Mouse (Mus musculus) kidney, postnatal 4 days (tissue): ENCODE measurements around the gene Capn1.
"Not testable (repeated sequence)": the region's sequence is repeated elsewhere in the genome, so short reads cannot be mapped to it uniquely, and the experiment has no call there.

Experiments used
- DNase-seq, 2 experiments: peaks; one replicate each; pipeline ENCODE4 v3.0.0; 2021; ENCODE audit warnings: mixed read lengths in 2 of 2

Capn1 gene

DNA sequence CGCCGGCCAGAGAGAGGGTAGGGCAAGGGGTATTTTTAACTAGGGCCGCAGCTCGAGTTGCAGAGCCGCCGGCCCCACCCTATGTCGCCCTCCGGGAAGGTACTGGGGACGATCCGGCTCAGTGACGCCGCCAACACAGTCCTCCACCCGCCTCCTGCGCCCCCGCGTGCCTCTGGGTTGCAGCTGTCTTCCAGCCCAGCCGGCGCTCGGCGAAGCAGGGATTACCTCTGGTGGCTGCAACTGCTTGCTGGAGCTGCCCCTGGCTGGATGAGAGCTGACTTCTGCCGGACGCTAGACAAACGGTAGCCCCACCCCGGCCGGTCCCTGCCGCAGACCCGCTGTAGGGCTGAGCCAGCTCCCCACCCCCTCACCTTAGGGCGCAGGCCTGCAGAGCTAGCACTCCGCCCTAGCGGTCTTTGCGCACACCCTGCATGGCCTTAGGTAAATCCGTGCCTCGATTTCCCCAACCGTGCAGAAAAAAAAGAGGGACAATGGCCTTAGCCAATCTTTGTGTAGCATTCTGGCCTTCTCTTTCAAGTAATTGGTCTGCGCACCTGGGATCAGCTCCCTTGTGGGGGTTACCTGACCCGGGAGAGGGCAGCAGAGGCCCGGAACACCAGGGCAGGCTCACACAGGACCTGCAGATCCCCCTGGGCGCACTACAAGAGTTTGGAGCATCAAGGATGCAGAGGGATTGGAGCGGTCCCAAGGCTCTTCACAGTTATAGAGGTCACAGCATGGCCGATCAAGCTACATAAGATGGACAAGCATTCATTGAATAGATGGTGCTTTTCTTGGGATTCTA is at the start of gene Capn1:
TSS of gene Capn1 (minus strand) at position 387 of the 805 bp plus-strand sequence.
- DNase-seq = peak; percentile 84 to 90

DNA sequence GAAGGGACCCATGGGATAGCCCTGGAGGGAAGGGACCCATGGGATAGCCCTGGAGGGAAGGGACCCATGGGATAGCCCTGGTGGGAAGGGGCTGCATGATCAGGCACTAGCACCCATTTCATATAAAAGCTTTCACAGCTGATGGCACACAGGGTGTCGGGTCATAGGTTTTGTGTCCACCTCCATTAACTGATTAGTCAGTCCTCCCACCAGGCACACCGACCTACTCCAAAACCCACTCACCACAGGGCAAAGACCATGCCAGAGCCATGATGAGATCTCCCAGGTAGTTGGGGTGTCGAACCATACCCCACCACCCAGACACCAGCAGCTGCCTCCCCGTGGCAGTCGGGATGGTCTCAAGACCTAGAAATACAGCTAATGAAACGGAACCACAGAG is 47.4 kb upstream of the Capn1 start:
- DNase-seq = no peak

DNA sequence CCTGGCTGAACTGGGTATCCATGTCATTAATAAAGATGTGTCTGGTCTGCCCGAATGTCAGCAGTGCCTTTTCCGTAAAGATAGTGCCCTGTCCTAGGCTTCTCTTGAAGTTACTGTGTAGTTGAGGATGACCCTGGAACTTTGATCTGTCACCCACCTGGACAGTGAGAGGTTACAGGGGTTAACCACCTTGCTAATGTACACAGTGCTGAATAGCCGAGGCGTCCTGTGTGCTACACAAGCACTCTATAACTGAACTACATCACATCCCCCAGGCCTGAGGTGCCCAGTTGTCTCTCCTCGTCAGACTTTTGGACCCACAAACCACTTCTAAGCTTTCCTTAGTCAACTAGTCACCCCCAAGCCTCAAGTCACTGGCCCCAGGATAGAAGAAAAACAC is 46.7 kb upstream of the Capn1 start:
- DNase-seq = no peak

DNA sequence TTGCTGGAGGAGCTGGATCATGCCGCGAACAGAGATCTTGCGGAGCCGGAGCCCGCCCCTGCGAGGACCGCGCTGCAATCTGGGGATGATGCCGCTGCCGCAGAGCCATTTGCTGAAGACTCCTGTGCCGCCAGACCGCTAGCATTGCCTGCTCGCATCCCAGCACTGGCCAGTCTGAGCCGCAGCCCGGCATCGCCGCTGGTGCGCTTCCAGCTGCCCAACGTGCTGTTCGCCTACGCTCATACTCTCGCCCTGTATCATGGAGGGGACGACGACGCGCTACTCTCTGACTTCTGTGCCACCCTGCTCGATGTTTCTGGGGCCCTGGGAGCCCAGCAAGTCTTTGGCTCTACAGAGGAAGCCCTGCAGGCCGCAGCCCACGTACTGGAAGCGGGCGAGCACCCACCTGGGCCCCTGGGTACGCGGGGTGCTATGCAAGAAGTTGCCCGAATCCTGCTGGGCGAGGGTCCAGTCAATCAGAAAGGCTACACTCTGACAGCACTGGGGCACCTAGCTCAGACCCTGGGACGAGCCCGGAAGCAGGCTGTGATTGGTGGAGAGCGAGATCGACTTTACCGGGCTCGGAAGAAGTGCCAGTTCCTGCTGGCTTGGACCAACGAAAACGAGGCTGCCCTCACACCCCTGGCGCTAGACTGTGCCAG is 46.1 kb upstream of the Capn1 start:
- DNase-seq = peak; percentile 65 to 80

DNA sequence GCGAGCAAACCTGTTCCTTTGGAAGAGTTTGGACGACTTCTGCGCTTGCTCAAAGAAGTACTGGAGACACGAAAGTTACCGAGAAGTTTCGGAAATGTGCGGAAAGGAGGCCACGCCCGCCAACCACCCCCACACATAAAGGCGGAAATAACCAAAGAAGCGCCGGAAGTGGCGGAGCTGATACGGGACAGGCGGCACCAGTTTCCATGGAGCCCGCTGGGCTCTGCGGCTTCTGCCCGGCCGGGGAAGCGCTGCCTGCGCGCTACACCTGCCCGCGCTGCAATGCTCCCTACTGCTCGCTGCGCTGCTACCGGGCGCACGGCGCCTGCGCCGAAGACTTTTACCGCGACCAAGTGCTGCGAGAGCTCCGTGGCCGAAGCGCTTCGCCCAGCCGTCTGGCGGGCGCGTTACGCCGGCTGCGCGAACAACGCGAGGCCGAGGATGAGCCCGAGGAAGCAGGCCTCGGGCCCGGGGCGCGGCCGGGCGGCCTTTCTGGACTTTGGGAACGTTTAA is 45.4 kb upstream of the Capn1 start, which contains the start of gene Znhit2:
TSS of gene Znhit2 (plus strand) at position 172 of the 513 bp plus-strand sequence.
- peak; percentile 94 to 96 for DNase-seq

DNA sequence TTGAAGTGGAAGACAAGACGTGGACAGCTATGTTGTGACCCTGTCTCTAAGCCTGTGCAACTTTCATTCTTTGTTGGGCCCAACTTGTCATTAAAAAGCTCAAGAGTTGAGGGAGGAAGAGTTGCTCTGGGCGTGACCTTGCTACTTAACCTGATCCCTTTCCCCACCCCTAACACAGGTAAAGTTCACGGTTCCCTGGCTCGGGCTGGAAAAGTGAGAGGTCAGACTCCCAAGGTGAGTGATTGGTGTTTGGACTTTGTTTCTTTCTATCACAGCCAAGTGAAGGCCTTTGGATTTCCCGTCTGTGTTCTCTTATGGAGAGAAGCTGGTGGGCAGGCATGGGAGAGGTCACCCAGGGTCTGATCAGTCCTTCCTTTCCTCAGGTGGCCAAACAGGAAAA is 43.3 kb upstream of the Capn1 start:
- no peak for DNase-seq

DNA sequence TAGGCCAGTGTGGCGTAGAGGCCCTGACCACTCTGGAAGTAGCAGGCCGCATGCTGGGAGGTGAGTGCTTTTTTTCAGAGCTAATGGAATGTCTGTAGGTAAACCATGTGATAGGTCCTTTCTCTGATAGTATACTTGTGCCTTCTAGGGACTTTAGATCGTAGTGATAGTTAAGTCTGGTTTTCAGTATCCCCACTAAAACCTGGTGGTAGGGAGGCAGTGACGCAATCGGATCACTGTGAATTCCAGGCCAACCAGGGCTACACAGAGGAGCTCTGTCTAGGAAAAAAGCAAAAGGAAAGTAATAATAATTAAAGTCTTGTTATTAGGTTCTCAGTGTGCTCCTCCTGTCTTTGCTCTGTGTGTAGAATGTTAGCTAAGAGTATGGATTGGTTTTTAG is 42.8 kb upstream of the Capn1 start:
- no peak for DNase-seq

DNA sequence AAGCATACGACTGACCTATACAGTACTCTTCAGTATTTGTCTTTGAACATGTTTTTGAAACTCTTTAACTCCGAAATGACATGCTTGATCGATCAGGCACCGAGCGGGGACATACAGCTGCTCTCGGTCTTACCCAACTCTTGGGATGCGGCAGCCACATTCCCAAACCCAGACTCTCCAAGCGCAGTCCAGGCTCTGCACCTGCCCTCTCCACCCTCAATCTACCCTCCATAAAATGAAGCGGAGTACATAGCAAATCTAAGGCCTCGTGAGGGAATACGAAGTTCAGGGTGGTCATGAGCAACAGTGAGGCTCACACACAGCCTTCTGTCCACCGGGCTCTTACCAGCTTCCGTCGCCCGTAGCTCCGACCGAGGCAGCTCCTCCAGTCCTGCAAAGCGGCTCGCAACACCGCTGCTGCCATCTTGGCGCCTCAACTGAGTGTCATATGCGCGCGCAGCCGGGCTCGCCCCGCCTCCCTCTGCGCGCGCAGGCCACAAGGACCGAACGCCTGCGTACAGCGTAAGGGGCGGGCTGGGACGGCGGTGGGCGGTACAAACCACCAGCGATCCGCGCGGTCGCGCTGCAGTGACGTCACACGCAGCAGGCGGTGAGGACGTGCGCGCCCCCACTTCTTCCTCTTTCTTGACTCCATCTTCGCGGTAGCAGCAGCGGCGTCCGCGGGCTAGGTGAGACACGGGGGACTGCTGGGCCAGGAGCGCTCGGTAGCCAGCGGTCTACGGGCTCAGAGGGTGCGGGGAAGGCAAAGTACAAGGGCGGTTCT is 41.8 kb upstream of the Capn1 start, which contains the start of the genes Mrpl49 and Fau:
TSS of gene Mrpl49 (minus strand) at position 473 of the 784 bp plus-strand sequence.
TSS of gene Fau (plus strand) at position 532 of the 784 bp plus-strand sequence.
- DNase-seq = peak; percentile 100

DNA sequence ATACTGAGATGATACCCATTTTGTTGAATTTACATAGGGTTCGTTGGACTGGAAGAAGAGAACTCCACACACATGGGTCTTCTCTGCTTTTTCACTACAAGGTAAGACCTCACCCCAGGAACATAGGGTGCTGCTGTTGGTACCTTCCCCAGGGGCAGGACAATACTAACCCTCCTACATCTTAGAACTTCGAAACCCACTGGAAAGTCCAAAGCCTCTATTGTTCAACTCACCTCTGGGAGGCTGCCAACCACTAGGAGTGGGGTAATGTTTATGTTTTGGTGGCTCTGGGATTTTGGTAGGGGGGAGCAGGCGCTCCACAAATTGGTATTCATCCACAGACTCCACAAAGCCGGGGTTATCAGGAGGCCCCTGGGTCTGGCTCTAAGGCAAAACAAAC is 41.0 kb upstream of the Capn1 start:
- DNase-seq = no peak

DNA sequence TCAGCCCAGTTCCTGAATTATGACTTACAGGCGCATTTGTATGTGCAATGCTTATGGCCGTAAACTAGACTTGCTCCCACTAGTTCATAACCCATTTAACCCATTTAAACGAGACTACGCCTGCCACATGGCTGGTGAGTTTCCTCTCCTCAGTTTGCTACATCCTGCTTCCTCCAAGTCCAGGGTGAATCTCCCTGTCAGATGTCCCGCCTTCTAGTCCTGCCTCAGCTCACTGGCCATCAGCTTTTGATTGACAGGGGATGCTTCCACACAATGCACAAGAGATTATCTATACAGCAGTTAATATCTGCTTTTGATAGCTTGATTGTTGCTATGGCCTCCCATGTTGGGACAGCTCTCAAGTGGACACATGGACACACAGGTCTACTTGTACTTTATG is 38.6 kb upstream of the Capn1 start:
- peak in 1 of 2 experiments; percentile 11 for DNase-seq

DNA sequence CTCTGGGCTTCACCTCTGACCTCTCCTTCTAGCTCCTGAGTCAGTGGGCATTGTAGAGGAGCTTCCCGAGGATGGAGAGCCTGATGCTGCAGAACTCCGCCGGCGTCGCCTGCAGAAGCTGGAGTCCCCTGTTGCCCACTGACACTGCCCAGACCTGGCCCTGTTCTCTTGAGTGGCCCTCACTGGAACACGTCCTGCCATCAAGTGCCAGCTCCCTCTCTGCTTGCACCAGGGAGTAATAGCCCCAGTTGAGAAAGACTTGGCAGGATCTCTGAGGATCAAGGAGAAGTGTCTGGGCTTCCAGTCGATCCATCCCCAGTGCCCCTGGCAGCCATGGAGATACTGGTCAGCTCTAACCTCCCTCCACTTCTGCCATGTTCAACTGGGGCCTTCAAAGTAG is 36.8 kb upstream of the Capn1 start:
- DNase-seq = no peak

DNA sequence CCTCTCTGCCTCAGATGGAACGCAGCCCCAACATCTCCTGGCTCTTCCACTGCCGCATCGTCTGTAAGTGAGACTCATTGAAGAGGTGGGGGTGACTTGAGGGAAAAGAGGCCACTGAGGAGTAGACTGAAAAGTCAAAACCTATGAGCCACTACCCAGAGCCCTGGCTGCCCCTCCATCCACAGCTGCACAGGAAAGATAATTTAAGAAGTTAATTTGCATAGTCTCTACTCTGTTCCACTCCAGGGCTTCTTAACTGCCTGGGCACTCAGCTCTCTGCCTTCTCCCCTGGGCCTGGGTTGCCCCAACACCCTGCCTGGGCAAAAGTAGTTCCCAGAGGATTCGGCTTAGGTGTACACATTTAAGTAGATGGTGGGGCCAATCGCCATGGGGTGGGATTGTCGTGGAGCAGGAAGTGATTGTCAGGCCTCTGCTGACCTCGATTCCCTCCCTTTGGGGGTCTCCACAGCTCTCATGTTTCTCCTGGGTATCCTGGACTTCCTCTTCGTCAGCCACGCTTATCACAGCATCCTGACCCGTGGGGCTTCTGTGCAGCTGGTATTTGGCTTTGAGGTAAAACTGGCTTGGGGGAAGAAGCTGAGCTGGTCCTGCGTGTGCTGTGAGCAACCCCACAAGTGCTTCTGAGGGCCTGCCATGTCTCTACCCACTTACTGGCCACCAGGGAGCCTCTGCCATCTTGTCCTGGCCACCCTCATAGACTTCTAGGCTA is 33.1 kb upstream of the Capn1 start:
- peak in 1 of 2 experiments; percentile 2 for DNase-seq

DNA sequence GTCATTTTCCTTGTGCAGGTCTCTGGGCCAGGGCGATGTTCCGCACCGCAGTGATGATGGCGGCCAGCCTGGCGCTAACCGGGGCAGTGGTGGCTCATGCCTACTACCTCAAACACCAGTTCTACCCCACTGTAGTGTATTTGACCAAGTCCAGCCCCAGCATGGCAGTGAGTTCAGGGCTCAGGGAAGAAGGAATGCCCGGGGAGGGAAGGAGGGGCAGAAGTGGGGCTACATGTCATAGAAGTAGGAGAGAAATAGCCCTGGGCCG is 32.1 kb upstream of the Capn1 start:
- peak in 1 of 2 experiments; percentile 18 for DNase-seq

DNA sequence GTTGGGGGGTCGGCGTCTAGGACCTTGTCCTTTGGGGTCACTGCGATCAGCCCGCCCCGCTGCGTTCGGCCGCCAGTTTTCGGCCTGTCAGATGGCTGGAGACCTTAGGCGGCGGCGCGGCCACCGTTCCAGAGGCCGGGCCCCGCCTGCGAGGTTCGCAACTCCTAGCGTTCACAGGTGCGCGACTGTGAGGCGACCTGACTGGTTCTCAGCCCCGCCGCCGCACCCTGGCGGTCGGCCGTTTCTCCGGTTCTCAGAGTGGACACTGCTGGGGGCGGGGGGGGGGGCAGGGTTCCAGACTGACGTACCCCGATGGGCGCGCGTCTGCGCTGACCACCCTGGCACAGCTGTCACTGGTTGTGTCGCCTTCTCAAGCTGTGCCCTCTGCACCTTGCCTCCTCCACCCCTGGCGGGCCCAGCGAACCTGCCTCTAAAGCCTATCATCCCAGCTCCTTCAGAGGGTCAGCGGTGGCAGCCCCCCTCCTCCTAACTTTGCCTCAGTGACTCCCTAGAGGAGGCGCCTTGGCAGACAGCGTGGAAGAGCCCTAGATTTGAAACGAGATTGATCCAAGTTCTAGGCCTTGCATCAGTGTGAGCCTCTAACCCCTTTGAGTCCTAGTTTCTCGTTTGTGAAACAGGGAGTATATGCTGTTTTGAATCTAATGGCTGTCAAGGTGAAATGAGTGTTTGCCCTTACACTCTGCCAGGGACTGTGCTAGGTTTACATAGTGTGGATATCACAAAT is 31.6 kb upstream of the Capn1 start:
- no peak for DNase-seq

DNA sequence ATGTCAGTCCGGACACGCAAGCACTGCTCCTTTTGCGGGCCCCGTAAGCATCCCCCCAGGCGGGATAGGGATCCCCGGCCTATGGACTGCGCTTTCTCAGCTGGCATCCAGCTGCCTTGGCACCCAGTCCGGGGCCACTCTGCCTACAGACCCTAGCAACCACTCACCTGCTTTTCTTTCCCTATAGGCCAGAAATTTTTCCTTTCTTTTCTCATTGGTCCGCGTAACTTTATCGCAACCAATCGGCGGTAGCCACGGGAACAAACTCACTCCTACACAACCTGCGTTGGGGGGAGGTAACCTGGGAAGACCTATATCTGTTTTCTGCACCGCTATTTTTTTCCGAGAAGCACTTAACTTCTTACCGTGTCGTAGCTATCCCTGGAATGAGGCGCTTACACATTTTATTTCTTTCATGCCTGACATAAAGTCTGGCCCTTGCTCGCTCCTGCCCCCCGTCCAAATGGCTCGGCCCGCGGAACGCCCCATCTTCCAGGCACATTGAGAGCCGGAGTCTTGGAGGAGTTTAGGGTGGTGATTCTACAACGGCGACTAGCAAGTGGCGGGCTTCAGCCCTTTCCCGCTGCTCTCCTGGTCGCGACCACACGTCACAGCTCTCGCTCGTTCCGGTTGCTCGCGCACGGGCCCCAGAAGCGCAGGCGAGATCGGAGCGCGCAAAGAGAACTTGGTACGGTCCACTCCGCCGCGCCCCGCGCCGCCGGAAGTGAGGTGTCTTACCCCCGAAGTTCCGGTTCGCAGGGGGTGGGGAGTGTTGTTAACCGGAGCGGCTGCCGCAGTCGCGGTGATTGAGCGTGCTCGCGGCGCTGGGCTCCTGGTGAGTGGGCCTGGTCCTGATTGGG is 30.8 kb upstream of the Capn1 start, which contains the start of gene Syvn1:
TSS of gene Syvn1 (plus strand) at position 283 of the 860 bp plus-strand sequence.
- peak; percentile 89 to 94 for DNase-seq

DNA sequence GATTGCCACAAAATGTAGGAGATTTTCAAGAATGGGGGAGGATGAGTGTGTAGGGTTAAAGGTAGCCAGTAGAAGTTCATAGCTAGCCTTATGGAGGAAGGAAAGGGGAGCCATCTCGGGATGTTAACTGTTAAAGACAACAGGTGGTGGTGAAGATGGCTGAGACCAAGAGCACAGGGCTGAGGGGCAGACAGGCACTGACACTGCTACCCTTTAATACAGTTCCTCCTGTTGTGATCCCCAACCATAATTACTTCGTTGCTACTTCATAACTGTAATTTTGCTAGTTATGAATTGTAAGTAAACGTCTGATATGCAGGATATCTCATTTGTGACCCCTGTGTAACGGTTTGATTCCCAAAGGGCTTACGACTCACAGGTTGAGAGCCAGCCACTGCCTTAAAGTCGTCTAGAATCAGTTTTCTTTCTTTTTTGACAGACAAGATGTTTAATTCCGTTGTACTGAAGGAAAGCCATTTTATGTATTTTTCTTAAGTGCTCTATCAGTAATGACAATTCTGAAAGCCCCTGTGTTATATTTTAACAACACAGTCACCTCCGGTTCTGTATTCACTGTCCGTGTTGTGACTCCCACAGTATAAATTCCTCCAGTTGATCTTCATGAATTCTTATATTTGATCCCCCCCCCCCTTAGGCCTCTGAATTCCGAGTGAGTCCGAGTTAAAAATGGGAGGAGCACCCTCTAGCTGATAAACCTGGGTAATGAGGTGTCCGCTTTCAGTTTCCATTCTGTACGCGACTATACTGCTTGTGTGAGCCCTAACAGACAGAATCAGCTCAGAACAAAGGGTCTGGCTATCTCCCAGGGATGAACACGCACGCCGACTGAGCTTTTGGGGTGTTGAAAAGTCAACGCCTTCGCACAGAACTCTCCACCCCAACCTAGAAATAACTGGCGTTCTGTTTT is 29.9 kb upstream of the Capn1 start:
- DNase-seq = no peak

DNA sequence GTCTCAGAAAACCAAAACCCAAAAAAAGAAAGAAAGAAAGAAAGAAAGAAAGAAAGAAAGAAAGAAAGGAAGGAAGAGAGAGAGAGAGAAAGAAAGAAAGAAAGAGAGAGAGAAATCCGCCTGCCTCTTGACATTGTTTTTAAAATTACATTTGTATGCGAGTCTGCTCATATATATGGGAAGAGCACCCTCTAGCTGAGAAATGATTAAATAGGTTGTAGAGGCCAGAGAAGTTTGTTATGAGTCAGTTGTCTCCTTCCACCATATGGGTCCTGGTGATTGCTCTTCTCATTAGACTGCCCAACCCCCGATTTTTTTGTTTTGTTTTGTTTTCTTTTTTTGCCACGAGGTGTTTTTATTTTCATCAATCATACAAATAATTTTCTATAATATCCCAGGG is 28.4 kb upstream of the Capn1 start:
- DNase-seq = not testable (repeated sequence)

DNA sequence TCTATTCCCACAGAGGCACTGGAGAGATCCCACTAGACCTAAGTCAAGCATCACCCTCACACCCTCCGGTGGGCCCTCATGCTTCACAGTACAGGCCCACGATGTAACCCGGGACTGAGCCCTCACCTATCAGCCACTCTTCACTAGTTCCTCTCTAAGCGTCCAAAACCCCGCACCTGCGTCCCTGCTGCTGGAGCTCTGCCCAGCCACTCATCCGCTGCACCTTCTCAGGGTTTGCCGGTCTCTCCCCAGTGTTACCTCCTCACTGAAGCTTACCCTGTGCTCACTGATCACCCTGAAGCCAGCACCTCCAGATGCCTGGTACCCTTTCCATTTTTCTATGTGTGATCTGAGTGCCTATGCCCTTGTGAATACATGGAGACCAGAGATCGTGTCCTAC is 26.6 kb upstream of the Capn1 start:
- DNase-seq = no peak

DNA sequence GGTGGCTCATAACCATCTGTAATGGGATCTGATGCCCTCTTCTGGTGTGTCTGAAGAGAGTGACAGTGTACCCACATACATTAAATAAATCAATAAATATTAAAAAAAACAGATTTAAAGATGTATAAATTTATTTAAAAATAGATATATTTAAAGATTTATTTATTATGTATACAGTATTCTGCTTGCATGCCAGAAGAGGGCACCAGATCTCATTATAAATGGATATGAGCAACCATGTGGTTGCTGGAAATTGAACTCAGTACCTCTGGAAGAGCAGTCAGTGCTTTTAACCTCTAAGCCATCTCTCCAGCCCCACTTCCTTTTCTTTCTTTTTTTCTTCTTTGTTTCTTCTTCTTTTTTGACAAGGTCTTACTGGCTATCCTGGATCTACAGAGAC is 24.3 kb upstream of the Capn1 start:
- no peak for DNase-seq

DNA sequence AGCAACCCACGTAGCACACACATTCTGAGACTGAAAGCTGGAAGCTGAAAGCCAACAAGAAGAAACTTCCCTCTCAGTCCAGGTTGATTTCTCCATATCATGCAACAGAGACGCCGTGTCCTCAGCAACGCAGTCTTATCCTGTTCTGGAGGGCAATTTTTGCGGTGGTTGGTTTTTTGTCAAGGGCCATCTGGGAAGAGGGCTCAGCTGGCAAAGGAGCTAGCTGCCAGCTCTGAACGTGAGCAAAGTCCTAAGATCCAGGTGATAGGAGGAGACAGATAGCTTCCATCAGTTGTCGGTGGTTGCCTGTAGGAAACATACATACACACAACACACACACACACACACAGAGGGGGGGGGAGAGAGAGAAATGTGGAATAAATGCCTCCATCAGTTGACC is 22.6 kb upstream of the Capn1 start:
- no peak for DNase-seq
